Mouse (Mus musculus) stomach, postnatal 0 days (tissue): ENCODE data around the gene Mrap2. TPM values are rescaled to one million over a fixed set of nuclear protein-coding genes. Genes with fewer than 3 reads are reported as not detected.
A peak's percentile ranks its signal among the peaks of the same experiment; 100 is the strongest.

ENCODE experiments used
- ATAC-seq: fragments of 200-750 bp; cut with Nextera tagmentation; 2 replicates; pipeline ENCODE4 v1.8.0; 2017; ENCODE audit not compliant: low FRiP score, low TSS enrichment
- DNase-seq: peaks from one replicate; pipeline ENCODE4 v3.0.0-alpha.2; 2016; ENCODE audit warnings: low spot score
- H3K27ac ChIP-seq: fragments of 300-500 bp; sonication (generic); replicated peaks from 2 replicates; pipeline ENCODE4 v1.5.1; 2014; ENCODE audit warnings: mild to moderate bottlenecking, control low read depth
- H3K27me3 ChIP-seq: fragments of 300-500 bp; sonication (generic); 2 replicates; pipeline ENCODE4 v1.6.1; 2014; ENCODE audit warnings: low read length; ENCODE audit not compliant: control insufficient read depth, insufficient read depth
- H3K36me3 ChIP-seq: fragments of 300-500 bp; sonication (generic); 2 replicates; pipeline ENCODE4 v1.6.1; 2014; ENCODE audit warnings: low read length, mixed read lengths; ENCODE audit not compliant: control insufficient read depth, insufficient read depth
- H3K4me1 ChIP-seq: fragments of 300-500 bp; sonication (generic); replicated peaks from 2 replicates; pipeline ENCODE4 v1.6.1; 2014; ENCODE audit warnings: antibody characterized with exemption; ENCODE audit not compliant: control insufficient read depth, insufficient read depth
- H3K4me2 ChIP-seq: fragments of 300-500 bp; sonication (generic); replicated peaks from 2 replicates; pipeline ENCODE4 v1.6.1; 2014; ENCODE audit warnings: low read depth, mild to moderate bottlenecking, control low read depth, moderate library complexity
- H3K4me3 ChIP-seq: fragments of 300-500 bp; sonication (generic); 2 replicates; pipeline ENCODE4 v1.5.1; 2014; ENCODE audit warnings: low read depth, low read length, control low read depth
- H3K9ac ChIP-seq: fragments of 300-500 bp; sonication (generic); 2 replicates; pipeline ENCODE4 v1.6.1; 2014; ENCODE audit warnings: mild to moderate bottlenecking, low read length, control low read depth, mixed read lengths
- H3K9me3 ChIP-seq: fragments of 300-500 bp; sonication (generic); 2 replicates; pipeline ENCODE4 v1.6.1; 2016; ENCODE audit warnings: low read length; ENCODE audit not compliant: control insufficient read depth
- CTCF ChIP-seq: IDR thresholded peaks from 2 replicates; pipeline ENCODE4 v1.5.1; 2016; ENCODE audit warnings: antibody characterized with exemption, low read depth, mild to moderate bottlenecking, moderate library complexity
- EP300 ChIP-seq: optimal IDR thresholded peaks from 2 replicates; pipeline ENCODE3; 2016; ENCODE audit warnings: antibody characterized with exemption
- WGBS: fragments of 180-500 bp; shearing (Covaris S2); extraction: QIAGEN DNeasy Blood & Tissue Kit; methylation state at CpG from one replicate; pipeline ENCODE4 v1.1.7; 2014; 5-methylcytosine and 5-hydroxymethylcytosine counted together
- polyA plus RNA-seq: library from polyadenylated mRNA; unstranded; fragments of >200 nt; fragmentation: Nextera tagmentation; extraction: Ambion mirVana; gene quantifications from 2 replicates; pipeline ENCODE4 v1.2.1, GENCODE M21; 2015

Gene Mrap2
- polyA plus RNA-seq, 1 experiment from 2014 or later: 0.18 TPM

- Histone ChIP-seq H3K9me3 (no peaks in the 10 kb centered on the region), H3K4me3 (no peak overlapping the region), H3K27ac (no peak overlapping the region), H3K4me1 (no peaks in the 10 kb centered on the region), H3K4me2 (no peak overlapping the region), H3K9ac (no peak overlapping the region), H3K27me3 (no peaks in the 10 kb centered on the region), H3K36me3 (peaks cover 12% of the 10 kb centered on the region; the same call in 1 of the 2 replicates)
- no peak for TF ChIP-seq EP300
- no peak for TF ChIP-seq CTCF
- no peak for ATAC-seq
- 92% methylated on average over 6 of the region's 6 CpGs for WGBS
- no peak for DNase-seq
Observed at GRCm38 (mm10) chr9:87202431-87202830, 58.3 kb downstream of the Mrap2 start.

- H3K4me1 ChIP-seq: no peaks in the 10 kb centered on the region
- no peaks in the 10 kb centered on the region for H3K27me3 ChIP-seq
- no peaks in the 10 kb centered on the region for H3K9me3 ChIP-seq
- H3K4me2 ChIP-seq: no peak overlapping the region
- no peak for ATAC-seq
- no peak for TF ChIP-seq EP300
- no peak for TF ChIP-seq CTCF
- H3K27ac ChIP-seq: no peak overlapping the region
- 0 out of 2 replicates have a peak, but pooled peaks cover 8% of the 10 kb centered on the region for H3K36me3 ChIP-seq
- no peak overlapping the region for H3K4me3 ChIP-seq
- no peak overlapping the region for H3K9ac ChIP-seq
- 81% methylated on average over 9 of the region's 9 CpGs for WGBS
- peak; percentile 17 for DNase-seq
Observed at GRCm38 (mm10) chr9:87210830-87211339, 66.8 kb downstream of the Mrap2 start.

GRCm38 (mm10) chr9:87213204-87213603 is 69.1 kb downstream of the Mrap2 start:
- Histone ChIP-seq H3K4me2 (no peak overlapping the region), H3K9me3 (no peaks in the 10 kb centered on the region), H3K4me1 (no peaks in the 10 kb centered on the region), H3K36me3 (0 out of 2 replicates have a peak, but pooled peaks cover 4% of the 10 kb centered on the region), H3K4me3 (no peak overlapping the region), H3K27me3 (no peaks in the 10 kb centered on the region), H3K9ac (no peak overlapping the region), H3K27ac (no peak overlapping the region)
- no peak for TF ChIP-seq CTCF
- TF ChIP-seq EP300: no peak
- ATAC-seq: no peak
- DNase-seq: no peak
- 75% methylated on average over 4 of the region's 4 CpGs for WGBS

Other genes with a start within 250 kb of the Mrap2 start
- 0.27 and 0.38 TPM in 2 replicates for gene Ripply2, start 128.8 kb upstream of the Mrap2 start, polyA plus RNA-seq
- 38.6 and 40.3 TPM in 2 replicates for gene Cyb5r4, start 122.3 kb upstream of the Mrap2 start, polyA plus RNA-seq
- gene Cep162, start 111.2 kb downstream of the Mrap2 start, polyA plus RNA-seq: 1.6 and 1.8 TPM in 2 replicates